Mouse (Mus musculus): Measurements from ENCODE around the gene Irf2. TPM values are rescaled to one million over a fixed set of nuclear protein-coding genes. Genes with fewer than 3 reads are reported as not detected.

The Irf2 gene
- polyA plus RNA-seq, 1 experiment from 2014 or later = 9.6 TPM

DNA sequence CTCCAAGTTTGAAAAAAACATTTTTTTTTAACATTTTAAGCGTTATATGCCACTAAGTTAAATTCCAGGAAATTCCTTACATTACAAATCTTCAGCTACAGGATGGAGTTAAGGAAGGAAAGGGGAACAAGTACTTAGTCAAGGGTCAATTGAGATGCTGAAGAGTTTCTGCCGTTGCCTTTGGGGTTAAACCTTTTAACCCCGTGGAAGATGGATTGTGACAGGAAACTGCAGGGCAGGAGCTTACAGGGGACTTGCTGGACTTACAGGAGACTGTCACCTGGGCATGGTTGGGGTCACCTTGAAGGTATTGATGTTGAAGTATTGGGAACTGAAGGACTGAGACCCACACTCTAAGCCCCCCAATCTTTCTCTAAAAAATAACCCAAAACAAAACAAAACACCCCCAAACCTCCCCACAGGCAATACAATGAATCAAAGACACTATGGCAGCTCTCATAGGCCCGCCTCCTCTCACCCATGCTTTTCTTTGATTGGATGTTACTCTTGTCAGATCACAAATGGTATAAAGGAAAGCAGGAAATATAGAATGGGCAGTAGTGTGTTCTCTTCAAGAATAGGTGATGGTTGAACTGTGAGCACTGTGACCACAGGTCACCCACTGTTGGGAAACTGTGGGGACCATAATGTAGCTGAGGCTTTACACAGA, 7.9 kb downstream of the Irf2 start:
- 69% methylated on average over 4 of the region's 4 CpGs for WGBS
- Histone ChIP-seq H3K36me3 (no peaks in the 10 kb centered on the region), H3K4me2 (replicated peaks) (no peak overlapping the region), H3K9me3 (no peaks in the 10 kb centered on the region), H3K27ac (replicated peaks) (no peak overlapping the region), H3K9ac (replicated peaks) (no peak overlapping the region), H3K27me3 (no peaks in the 10 kb centered on the region), H3K4me1 (no peaks in the 10 kb centered on the region), H3K4me3 (no peak overlapping the region)
- no peak for ATAC-seq (replicated peaks)

DNA sequence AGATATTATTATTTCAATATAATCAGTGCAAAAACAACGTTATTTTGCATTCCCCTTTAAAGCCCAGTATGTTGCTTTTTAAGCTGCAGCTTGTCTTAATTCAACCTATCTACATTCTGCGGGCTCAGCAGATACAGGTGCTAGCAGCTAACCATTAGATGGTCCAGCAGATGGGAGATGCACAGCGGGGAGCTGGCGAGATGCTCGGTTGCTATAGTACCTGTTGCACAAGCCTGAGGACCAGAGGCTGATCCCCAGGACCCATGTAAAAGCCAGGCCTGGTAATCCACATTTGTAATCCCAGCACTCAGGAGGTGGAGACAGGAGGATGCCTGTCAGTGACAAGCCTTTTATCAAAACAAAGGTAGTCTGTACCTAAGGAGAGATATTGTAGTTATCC, 10.5 kb downstream of the Irf2 start:
- no peak for ATAC-seq (replicated peaks)

DNA sequence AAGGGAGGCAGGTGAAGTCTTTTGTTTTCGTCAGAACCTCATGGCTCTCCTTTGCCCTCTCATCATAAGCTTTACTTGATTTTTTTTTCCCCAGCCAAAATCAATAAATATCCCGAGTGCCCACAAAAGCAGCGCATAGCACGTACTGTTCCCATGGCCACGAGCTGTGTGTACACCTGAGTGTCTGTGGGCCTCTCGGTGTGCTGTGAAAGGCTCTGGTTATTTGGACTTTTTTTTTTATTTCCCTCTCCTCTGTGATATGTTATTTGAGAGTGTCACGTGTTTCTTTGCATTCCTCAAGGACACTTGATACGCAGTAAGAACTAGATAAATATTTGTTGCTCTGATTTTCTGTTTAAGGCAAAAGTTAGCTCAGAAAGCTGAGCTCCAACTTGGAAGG, 11.0 kb downstream of the Irf2 start:
- Histone ChIP-seq H3K4me3 (no peak overlapping the region), H3K9me3 (no peaks in the 10 kb centered on the region), H3K27me3 (no peaks in the 10 kb centered on the region), H3K9ac (replicated peaks) (no peak overlapping the region), H3K4me1 (no peaks in the 10 kb centered on the region), H3K4me2 (replicated peaks) (no peak overlapping the region), H3K27ac (replicated peaks) (no peak overlapping the region), H3K36me3 (no peaks in the 10 kb centered on the region)
- ATAC-seq (replicated peaks) = no peak
- WGBS = 78% methylated on average over 8 of the region's 8 CpGs

More for the DNA sequence above, 10.5 kb downstream of the Irf2 start:
- Histone ChIP-seq H3K4me1 (no peaks in the 10 kb centered on the region), H3K27ac (replicated peaks) (no peak overlapping the region), H3K9me3 (no peaks in the 10 kb centered on the region), H3K4me2 (replicated peaks) (no peak overlapping the region), H3K36me3 (no peaks in the 10 kb centered on the region), H3K27me3 (no peaks in the 10 kb centered on the region), H3K9ac (replicated peaks) (no peak overlapping the region), H3K4me3 (no peak overlapping the region)
- 54% methylated on average over 5 of the region's 5 CpGs for WGBS

DNA sequence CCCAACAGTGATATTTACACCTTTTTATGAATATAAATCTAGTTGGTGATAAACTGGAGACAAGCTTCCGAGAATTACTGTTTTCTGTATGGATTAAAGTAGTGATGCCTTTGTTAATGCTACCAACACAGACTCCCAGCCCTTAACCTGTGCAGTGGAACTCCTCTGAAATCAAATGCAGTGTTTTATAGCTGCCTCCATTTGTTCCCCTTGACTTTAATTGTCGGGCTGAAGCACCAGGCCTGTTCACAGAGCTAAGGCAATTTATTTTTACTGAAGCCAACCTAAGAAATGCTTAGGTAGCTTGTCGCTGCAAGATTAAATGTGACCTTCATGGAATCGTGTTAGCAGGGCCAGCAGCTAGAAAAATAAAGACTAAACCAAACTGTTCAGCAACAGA, 11.6 kb downstream of the Irf2 start:
- no peaks in the 10 kb centered on the region for H3K9me3 ChIP-seq
- no peaks in the 10 kb centered on the region for H3K4me1 ChIP-seq
- ATAC-seq (replicated peaks) = no peak
- no peak overlapping the region for H3K4me2 ChIP-seq (replicated peaks)
- no peak overlapping the region for H3K4me3 ChIP-seq
- 78% methylated on average over 4 of the region's 4 CpGs for WGBS
- no peak overlapping the region for H3K9ac ChIP-seq (replicated peaks)
- H3K36me3 ChIP-seq = no peaks in the 10 kb centered on the region
- no peaks in the 10 kb centered on the region for H3K27me3 ChIP-seq
- H3K27ac ChIP-seq (replicated peaks) = no peak overlapping the region

DNA sequence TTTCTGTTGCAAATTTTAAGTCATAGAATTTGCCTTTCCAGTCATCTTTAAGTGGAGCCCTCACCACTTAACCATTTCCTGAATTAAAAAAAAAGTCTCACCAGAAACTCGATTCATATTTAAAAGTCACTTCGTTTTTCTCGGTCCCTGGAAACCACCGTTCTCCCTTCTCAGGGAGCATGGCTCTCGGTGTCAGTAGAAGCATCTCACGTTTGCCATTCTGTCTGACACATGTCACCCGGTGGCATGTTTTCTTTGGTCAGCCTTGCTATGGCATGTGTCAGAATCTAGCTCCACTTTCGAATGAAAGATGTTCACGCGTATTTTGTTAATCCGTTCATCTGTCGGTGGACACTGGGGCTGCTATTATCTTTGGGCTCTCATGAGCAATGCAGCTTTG, 13.5 kb downstream of the Irf2 start:
- ATAC-seq (replicated peaks) = no peak
- 80% methylated on average over 12 of the region's 12 CpGs for WGBS
- H3K4me3 ChIP-seq = no peak overlapping the region
- no peaks in the 10 kb centered on the region for H3K27me3 ChIP-seq
- no peaks in the 10 kb centered on the region for H3K4me1 ChIP-seq
- H3K27ac ChIP-seq (replicated peaks) = no peak overlapping the region
- H3K9ac ChIP-seq (replicated peaks) = no peak overlapping the region
- H3K9me3 ChIP-seq = no peaks in the 10 kb centered on the region
- H3K4me2 ChIP-seq (replicated peaks) = no peak overlapping the region
- H3K36me3 ChIP-seq = no peaks in the 10 kb centered on the region

DNA sequence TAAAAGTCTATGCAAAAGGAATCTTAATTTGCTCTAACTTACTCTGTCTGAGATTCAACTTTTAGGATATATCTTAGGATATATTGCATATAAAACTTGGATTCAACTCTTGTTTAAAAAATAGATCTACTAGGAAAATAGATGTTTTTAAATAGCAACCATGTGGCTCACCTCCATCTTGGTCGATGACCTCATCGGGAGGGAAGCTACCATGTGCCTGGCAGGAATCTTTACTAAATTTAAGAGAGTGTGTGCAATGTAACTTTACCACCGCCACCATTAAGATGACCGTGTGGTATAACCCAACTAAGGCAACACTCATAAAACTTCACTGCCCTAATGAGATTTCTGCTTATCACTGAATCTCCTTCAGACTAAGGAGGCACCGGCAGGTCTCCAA, 14.8 kb downstream of the Irf2 start:
- ATAC-seq (replicated peaks) = no peak
- WGBS = 96% methylated on average over 5 of the region's 5 CpGs
- H3K9ac ChIP-seq (replicated peaks) = no peak overlapping the region

DNA sequence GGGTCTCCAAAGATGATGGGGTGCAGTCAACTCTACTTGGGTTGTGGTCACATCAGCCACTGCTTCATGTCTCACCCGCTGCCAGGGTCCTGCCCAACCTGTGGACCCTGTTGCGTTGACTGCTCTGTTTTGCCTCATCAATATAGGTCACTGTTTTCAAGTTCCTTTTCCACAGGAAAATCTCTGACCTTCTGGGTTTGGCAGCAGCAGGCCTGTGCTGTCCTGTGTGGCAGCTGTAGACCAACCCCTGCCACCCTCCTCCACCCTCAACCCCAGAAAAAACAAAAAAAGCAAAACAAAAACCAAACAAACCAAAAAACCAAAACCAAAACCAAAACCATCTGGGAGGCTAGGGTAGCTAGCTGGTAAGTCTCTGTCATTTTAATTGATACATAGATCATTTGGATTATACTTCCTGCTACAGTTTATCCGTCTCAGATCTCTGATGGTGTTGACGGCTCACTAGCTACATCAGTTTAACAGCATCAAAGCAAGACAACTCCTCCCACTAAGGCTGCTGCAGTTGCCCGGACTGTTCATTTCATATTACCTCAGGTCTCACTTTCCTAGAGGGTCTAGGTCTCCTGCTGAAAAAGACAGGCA, 16.3 kb downstream of the Irf2 start:
- Histone ChIP-seq H3K4me3 (no peak overlapping the region), H3K9me3 (no peaks in the 10 kb centered on the region), H3K27me3 (no peaks in the 10 kb centered on the region), H3K4me1 (no peaks in the 10 kb centered on the region), H3K4me2 (replicated peaks) (no peak overlapping the region), H3K9ac (replicated peaks) (no peak overlapping the region), H3K27ac (replicated peaks) (no peak overlapping the region), H3K36me3 (no peaks in the 10 kb centered on the region)
- no peak for ATAC-seq (replicated peaks)
- 79% methylated on average over 5 of the region's 5 CpGs for WGBS

More for the DNA sequence above, 14.8 kb downstream of the Irf2 start:
- H3K9me3 ChIP-seq = no peaks in the 10 kb centered on the region
- H3K27me3 ChIP-seq = no peaks in the 10 kb centered on the region
- no peaks in the 10 kb centered on the region for H3K36me3 ChIP-seq
- no peak overlapping the region for H3K4me3 ChIP-seq
- H3K27ac ChIP-seq (replicated peaks) = no peak overlapping the region
- no peak overlapping the region for H3K4me2 ChIP-seq (replicated peaks)
- no peaks in the 10 kb centered on the region for H3K4me1 ChIP-seq

DNA sequence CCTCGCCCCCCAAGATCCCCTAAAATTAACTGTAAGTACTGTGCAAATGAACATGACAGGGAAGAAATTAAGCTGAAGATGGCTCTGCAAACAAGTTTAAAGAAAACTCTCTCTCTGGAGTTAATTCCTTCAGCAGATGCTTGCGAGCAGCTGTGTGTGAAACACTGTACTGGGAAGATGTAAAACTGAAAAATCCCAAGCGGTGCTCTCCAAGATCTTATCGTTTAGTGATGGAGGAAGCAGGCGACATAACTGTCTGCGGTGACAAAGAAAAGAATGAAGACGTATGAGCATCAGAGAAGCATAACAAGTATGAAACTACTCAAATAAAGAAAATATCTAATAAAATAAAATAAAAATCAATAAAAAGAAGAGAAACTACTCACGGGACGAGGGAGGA, 18.1 kb downstream of the Irf2 start:
- no peak overlapping the region for H3K4me3 ChIP-seq
- H3K36me3 ChIP-seq = no peaks in the 10 kb centered on the region
- no peak for ATAC-seq (replicated peaks)
- H3K9me3 ChIP-seq = no peaks in the 10 kb centered on the region
- H3K27ac ChIP-seq (replicated peaks) = no peak overlapping the region
- 91% methylated on average over 9 of the region's 9 CpGs for WGBS
- H3K27me3 ChIP-seq = no peaks in the 10 kb centered on the region
- H3K4me1 ChIP-seq = no peaks in the 10 kb centered on the region
- H3K9ac ChIP-seq (replicated peaks) = no peak overlapping the region
- H3K4me2 ChIP-seq (replicated peaks) = no peak overlapping the region

DNA sequence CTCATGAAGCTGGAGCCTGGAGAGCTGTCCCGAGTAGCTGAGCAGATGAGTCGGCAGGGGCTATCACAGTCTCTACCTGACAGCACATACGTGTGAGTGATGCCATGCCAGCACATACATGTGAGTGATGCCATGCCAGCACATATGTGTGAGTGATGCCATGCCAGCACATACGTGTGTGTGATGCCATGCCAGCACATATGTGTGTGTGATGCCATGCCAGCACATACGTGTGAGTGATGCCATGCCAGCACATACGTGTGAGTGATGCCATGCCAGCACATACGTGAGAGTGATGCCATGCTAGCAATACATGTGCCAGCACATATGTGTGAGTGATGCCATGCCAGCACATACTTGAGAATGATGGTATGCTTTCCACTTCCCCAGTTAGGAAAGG, 18.6 kb downstream of the Irf2 start:
- Histone ChIP-seq H3K27me3 (no peaks in the 10 kb centered on the region), H3K4me1 (no peaks in the 10 kb centered on the region), H3K4me2 (replicated peaks) (no peak overlapping the region), H3K9ac (replicated peaks) (no peak overlapping the region), H3K27ac (replicated peaks) (no peak overlapping the region), H3K9me3 (no peaks in the 10 kb centered on the region), H3K36me3 (no peaks in the 10 kb centered on the region), H3K4me3 (no peak overlapping the region)
- no peak for ATAC-seq (replicated peaks)
- WGBS = 92% methylated on average over 7 of the region's 7 CpGs

DNA sequence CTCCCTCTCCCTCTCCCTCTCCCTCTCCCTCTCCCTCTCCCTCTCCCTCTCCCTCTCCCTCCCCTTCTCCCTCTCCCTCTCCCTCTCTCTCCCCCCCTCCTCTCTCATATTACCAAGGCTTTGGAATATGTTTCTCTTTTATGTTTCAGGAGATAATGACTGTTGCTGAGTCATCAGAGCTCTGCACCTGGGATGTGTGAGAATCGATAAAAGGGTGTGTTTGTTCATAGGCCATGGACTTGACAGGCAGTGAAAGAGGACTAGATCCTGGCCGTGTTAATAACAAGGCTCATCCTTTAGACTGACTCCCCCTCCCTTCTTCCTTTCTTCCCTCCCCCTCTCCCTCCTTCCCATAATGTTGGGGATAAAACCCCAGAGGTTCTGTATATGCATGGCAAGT, 19.1 kb downstream of the Irf2 start:
- H3K4me1 ChIP-seq = no peaks in the 10 kb centered on the region
- no peaks in the 10 kb centered on the region for H3K27me3 ChIP-seq
- no peak overlapping the region for H3K4me2 ChIP-seq (replicated peaks)
- H3K9ac ChIP-seq (replicated peaks) = no peak overlapping the region
- no peaks in the 10 kb centered on the region for H3K9me3 ChIP-seq
- no peaks in the 10 kb centered on the region for H3K36me3 ChIP-seq
- no peak for ATAC-seq (replicated peaks)
- WGBS = 73% methylated on average over 2 of the region's 2 CpGs
- no peak overlapping the region for H3K27ac ChIP-seq (replicated peaks)
- H3K4me3 ChIP-seq = no peak overlapping the region

DNA sequence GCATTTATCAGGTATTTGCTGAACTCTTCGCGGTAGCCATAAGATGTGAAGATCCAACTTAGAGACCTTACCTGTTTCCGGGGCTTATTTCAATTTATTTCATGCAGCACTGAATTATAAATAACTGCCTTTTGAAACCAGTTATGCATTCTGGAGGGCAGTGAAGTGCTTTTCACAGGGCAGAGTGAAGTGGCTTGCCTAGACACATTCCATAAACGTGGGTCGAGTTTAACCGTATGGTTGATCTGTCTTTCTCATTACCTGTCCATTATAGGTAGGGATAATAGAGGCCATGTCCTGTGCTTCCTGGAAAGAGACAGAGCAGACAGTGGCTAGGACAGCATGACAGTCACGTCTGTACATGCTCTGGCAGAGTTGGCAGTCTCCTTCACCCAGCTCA, 20.0 kb downstream of the Irf2 start:
- H3K4me3 ChIP-seq = no peak overlapping the region
- no peaks in the 10 kb centered on the region for H3K4me1 ChIP-seq
- H3K9me3 ChIP-seq = no peaks in the 10 kb centered on the region
- no peak for ATAC-seq (replicated peaks)
- H3K36me3 ChIP-seq = no peaks in the 10 kb centered on the region
- WGBS = 90% methylated on average over 7 of the region's 7 CpGs
- no peak overlapping the region for H3K4me2 ChIP-seq (replicated peaks)
- no peak overlapping the region for H3K9ac ChIP-seq (replicated peaks)
- no peak overlapping the region for H3K27ac ChIP-seq (replicated peaks)
- H3K27me3 ChIP-seq = no peaks in the 10 kb centered on the region

DNA sequence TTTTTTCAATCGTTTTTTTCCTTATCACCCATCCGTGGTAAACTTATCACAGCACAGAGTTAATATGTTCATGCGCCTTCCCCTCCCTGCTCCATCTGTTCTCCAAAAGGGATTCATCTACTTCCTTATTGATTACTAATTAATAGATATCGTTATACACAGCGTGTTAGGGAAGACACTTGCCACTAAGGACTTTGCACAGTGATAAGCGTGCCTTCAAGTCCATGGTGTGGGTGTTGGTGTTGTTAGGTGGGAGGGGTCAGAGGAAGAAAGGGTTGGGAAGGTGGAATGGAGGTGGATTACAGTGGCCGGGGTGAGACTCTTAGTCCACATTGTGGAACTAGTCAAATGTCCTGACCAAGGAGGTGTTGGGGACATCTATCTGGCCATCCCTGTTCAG, 21.2 kb downstream of the Irf2 start:
- Histone ChIP-seq H3K36me3 (no peaks in the 10 kb centered on the region), H3K9me3 (no peaks in the 10 kb centered on the region), H3K4me1 (no peaks in the 10 kb centered on the region), H3K9ac (replicated peaks) (no peak overlapping the region), H3K4me2 (replicated peaks) (no peak overlapping the region), H3K4me3 (no peak overlapping the region), H3K27ac (replicated peaks) (no peak overlapping the region), H3K27me3 (no peaks in the 10 kb centered on the region)
- ATAC-seq (replicated peaks) = no peak
- WGBS = 89% methylated on average over 7 of the region's 7 CpGs

DNA sequence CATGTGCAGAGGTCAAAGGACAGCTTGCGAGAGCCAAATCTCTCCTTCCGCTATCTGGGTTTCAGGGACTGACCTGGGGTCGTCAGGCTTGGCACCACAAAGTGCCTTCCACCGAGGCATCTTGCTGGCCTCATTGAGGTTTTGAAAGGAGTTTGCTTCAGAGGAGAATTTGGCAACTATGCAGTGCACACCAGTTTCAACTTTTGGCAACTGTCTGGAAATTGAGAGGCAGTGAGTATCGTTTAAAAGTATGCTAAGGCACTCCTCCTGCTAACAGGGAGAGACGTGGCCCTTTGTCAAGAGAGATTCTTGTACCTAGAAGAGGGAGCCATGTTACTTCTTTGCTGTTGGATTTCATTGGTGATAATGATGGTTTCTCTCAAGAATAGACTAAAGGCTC, 21.9 kb downstream of the Irf2 start:
- Histone ChIP-seq H3K4me1 (no peaks in the 10 kb centered on the region), H3K4me3 (no peak overlapping the region), H3K27ac (replicated peaks) (no peak overlapping the region), H3K27me3 (no peaks in the 10 kb centered on the region), H3K4me2 (replicated peaks) (no peak overlapping the region), H3K9me3 (no peaks in the 10 kb centered on the region), H3K9ac (replicated peaks) (no peak overlapping the region), H3K36me3 (no peaks in the 10 kb centered on the region)
- no peak for ATAC-seq (replicated peaks)
- WGBS = 75% methylated on average over 6 of the region's 6 CpGs

All from forebrain, embryonic 15.5 days (tissue).